9 mouse cellular contexts compared by ENCODE assay signal in the genomic region with DNA sequence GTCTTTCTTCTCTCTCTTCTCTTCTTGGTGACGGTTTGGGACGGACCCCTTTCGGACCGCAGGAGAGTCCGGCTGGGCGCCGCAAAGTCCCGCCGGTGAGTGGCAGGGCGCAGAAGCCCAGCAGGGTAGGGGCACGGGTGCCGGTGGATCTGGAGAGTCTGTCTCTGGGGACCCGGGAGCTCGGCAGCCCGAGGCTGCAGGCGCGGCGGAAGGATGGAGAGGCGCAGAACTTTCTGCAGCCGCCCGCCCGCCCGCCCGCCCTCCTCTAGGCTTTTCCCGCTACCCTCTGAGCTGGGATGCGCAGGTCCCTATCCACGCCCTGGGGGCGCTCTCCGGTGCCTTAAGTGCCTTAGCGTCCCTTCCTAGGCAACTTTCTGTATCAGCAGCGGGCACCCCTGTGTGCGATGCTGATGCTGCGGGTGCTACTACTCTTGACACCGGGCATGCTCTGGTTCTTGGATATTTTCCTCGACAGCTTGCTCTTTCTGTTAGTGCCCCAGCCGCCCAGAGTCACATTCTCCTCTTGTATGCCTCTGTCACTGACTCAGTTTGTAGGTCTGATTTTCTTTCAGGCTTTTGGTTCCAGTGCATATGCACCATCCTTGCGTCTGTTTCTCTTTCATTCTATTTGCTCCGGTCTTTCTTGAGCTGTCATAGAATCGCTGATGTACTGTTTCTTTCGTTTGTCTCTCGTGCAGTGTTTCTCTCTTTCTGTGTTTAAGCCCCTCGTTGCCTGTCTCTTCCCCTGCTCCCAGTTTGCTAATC. TPM values are rescaled to one million over a fixed set of nuclear protein-coding genes. Genes with fewer than 3 reads are reported as not detected.
DNase-seq lines count a peak whose midpoint lies in the region; ATAC-seq and TF ChIP-seq lines count a peak whose summit lies in the region.
"Had no signal": no experiment of that assay in that cellular context is flagged by ENCODE, and none has a peak within 500 bp of the region (broad histone marks: within the 10 kb centered on the region; RNA-seq: fewer than 3 reads in every experiment).

No protein-coding gene starts in this region.

- TF ChIP-seq CTCF in kidney, postnatal 0 days (IDR thresholded peaks at IDR 0.05; ENCODE audit: low read depth) = no peak

- H3K4me2 ChIP-seq in kidney, postnatal 0 days (ENCODE audit: low read length) = peak overlapping the region; percentile 71
- peak overlapping the region; percentile 88 for H3K4me2 ChIP-seq in hindbrain, embryonic 16.5 days (ENCODE audit: low read length)
- peak overlapping the region; percentile 85 for H3K4me2 ChIP-seq in limb, embryonic 14.5 days (replicated peaks; ENCODE audit: low read depth, low read length, severe bottlenecking)

- ATAC-seq in kidney, postnatal 0 days (replicated peaks; ENCODE audit: low FRiP score, low read depth) = peak; percentile 17; the same call in 1 of the 2 replicates
- peak; percentile 62 for ATAC-seq in hindbrain, embryonic 16.5 days
- peak; percentile 8; the same call in 1 of the 2 replicates for ATAC-seq in limb, embryonic 14.5 days (ENCODE audit: low FRiP score, low read depth)

- 2% methylated on average over 40 of the region's 42 CpGs for WGBS in kidney, postnatal 0 days
- WGBS in hindbrain, embryonic 16.5 days = under 1% methylated on average over 39 of the region's 42 CpGs
- 2% methylated on average over 34 of the region's 42 CpGs for WGBS in limb, embryonic 14.5 days

- peak overlapping the region; percentile 36 for H3K4me3 ChIP-seq in kidney, postnatal 0 days (replicated peaks; ENCODE audit: low read depth, low read length)
- H3K4me3 ChIP-seq in hindbrain, embryonic 16.5 days (ENCODE audit: low read length) = peak overlapping the region; percentile 72
- H3K4me3 ChIP-seq in limb, embryonic 14.5 days (replicated peaks; ENCODE audit: low read length) = peak overlapping the region; percentile 47
- H3K4me3 ChIP-seq: megakaryocyte, embryonic 14.5 days had no signal

- no peak overlapping the region for H3K9ac ChIP-seq in kidney, postnatal 0 days (ENCODE audit: low read depth, low read length)
- peak overlapping the region; percentile 79 for H3K9ac ChIP-seq in hindbrain, embryonic 16.5 days (ENCODE audit: low read depth, low read length)
- peak overlapping the region; percentile 43 for H3K9ac ChIP-seq in limb, embryonic 14.5 days (ENCODE audit: low read depth, low read length, severe bottlenecking)

- no peak for DNase-seq in kidney, postnatal 0 days (ENCODE audit: low spot score)
- no peak for DNase-seq in kidney, adult 9 months
- DNase-seq in embryo, embryonic 10.5 days (ENCODE audit: low spot score) = peak; percentile 73
- no peak for DNase-seq in limb, embryonic 14.5 days (ENCODE audit: low spot score)
- DNase-seq in right cerebral cortex, postnatal 4 days = peak; percentile 62
- no peak for DNase-seq in urinary bladder, adult 2 months (ENCODE audit: low spot score)
- DNase-seq in kidney, adult 8-10 months = no peak

- no peak overlapping the region for H3K27ac ChIP-seq in kidney, postnatal 0 days
- H3K27ac ChIP-seq in hindbrain, embryonic 16.5 days (ENCODE audit: low read depth, low read length) = peak overlapping the region; percentile 78
- H3K27ac ChIP-seq in limb, embryonic 14.5 days (replicated peaks; ENCODE audit: low read depth, low read length) = no peak overlapping the region

- H3K9me3 ChIP-seq in kidney, postnatal 0 days (replicated peaks; ENCODE audit: low read length) = no peaks in the 10 kb centered on the region
- H3K9me3 ChIP-seq in hindbrain, embryonic 16.5 days (ENCODE audit: control insufficient read depth, low read length) = no peaks in the 10 kb centered on the region
- no peaks in the 10 kb centered on the region for H3K9me3 ChIP-seq in limb, embryonic 14.5 days (ENCODE audit: control insufficient read depth, low read length)

- no peak for TF ChIP-seq POLR2A in limb, embryonic 14.5 days (IDR thresholded peaks at IDR 0.05; ENCODE audit: borderline replicate concordance, extremely low read depth, insufficient read depth, insufficient read length)

- no peaks in the 10 kb centered on the region for H3K4me1 ChIP-seq in kidney, postnatal 0 days (replicated peaks; ENCODE audit: insufficient read depth, low read length)
- H3K4me1 ChIP-seq in hindbrain, embryonic 16.5 days (ENCODE audit: control insufficient read depth, insufficient read depth, low read depth, low read length) = peaks cover 3% of the 10 kb centered on the region
- H3K4me1 ChIP-seq in limb, embryonic 14.5 days (ENCODE audit: control insufficient read depth, insufficient read depth, low read length) = peaks cover 3% of the 10 kb centered on the region; the same call in 1 of the 2 replicates
- H3K4me1 ChIP-seq: megakaryocyte, embryonic 14.5 days had no signal

- H3K27me3 ChIP-seq in kidney, postnatal 0 days (ENCODE audit: insufficient read depth, low read length) = peaks cover 29% of the 10 kb centered on the region
- H3K27me3 ChIP-seq in hindbrain, embryonic 16.5 days (replicated peaks; ENCODE audit: control insufficient read depth, insufficient read depth, low read length) = no peaks in the 10 kb centered on the region
- H3K27me3 ChIP-seq in limb, embryonic 14.5 days (ENCODE audit: control insufficient read depth, insufficient read depth, low read length) = peaks cover 29% of the 10 kb centered on the region

- no peaks in the 10 kb centered on the region for H3K36me3 ChIP-seq in kidney, postnatal 0 days (ENCODE audit: insufficient read depth, low read length)
- H3K36me3 ChIP-seq in hindbrain, embryonic 16.5 days (ENCODE audit: control insufficient read depth, insufficient read depth, low read length) = no peaks in the 10 kb centered on the region
- H3K36me3 ChIP-seq in limb, embryonic 14.5 days (ENCODE audit: control insufficient read depth, insufficient read depth, low read length) = no peaks in the 10 kb centered on the region

RNA-seq across cellular contexts. Expression of gene Galnt13, which starts 0.8 kb away (rescaled TPM):
- 0.14 TPM in 1 of 2 replicates, not detected in the other for polyA plus RNA-seq in kidney, postnatal 0 days (2015; fragmentation: Nextera tagmentation; extraction: Ambion mirVana)
- 12.1 and 14.6 TPM in 2 replicates for polyA plus RNA-seq in hindbrain, embryonic 16.5 days (2015; fragmentation: Nextera tagmentation; extraction: Ambion mirVana)
- 0.55 and 0.56 TPM in 2 replicates for polyA plus RNA-seq in limb, embryonic 14.5 days (2012; rRNA removed)
- 0.95 and 1.5 TPM in 2 replicates for polyA plus RNA-seq in limb, embryonic 14.5 days (2014; fragmentation: Nextera tagmentation; extraction: Ambion mirVana)
- 0.07 TPM in 1 of 2 replicates, not detected in the other for polyA plus RNA-seq in urinary bladder, adult 2 months (2012; rRNA removed)

Comparison
In these comparisons a context has a peak if more than half of its experiments do, and no peak if none do; other contexts are left out.
1. ATAC-seq: peak in every context shown above with its lines; median percentile 62 in hindbrain, embryonic 16.5 days; 17 in kidney, postnatal 0 days; 8 in limb, embryonic 14.5 days.
2. DNase-seq: peak in embryo, embryonic 10.5 days (single experiment) and right cerebral cortex, postnatal 4 days (single experiment); none in kidney, postnatal 0 days (single experiment), kidney, adult 9 months (single experiment), limb, embryonic 14.5 days (single experiment), urinary bladder, adult 2 months (single experiment) and kidney, adult 8-10 months (0 of 2).
3. Peak in every context shown above with its lines, with median percentiles within 50 percentile points of each other: H3K4me2 ChIP-seq and H3K4me3 ChIP-seq.